Mouse (Mus musculus): ENCODE measurements at regions not wholly inside any gene's neighbourhood (a gene's known extent, or its start where the extent isn't known, plus 50 kb on each side); places are given as distances from the start of the nearest gene placed in this dataset.

DNA sequence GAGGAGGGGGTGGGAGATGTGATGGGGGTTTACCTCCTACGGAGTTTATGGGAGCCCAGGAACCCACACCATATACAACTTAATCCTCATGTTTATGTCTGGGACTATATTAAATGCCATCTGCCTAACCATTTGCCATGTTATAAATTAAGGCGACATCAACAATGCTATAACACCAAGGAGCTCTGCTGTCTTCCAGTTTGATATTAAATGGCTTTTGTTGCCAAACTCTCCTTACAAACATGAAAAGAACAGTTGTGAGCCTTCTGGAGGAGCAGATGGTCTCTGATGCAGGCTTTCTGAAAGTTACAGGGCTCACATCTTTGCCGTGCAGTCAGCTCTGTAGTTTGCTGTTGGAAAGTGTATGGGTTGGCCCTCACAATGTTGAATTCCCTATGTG, 470.3 kb upstream of the Sall1 start:
- H3K9me3 ChIP-seq (replicated peaks; ENCODE audit: low read length): no peaks in the 10 kb centered on the region
- DNase-seq (ENCODE audit: low spot score) (no peak), ATAC-seq (replicated peaks; ENCODE audit: low FRiP score, low read depth) (no peak)

DNA sequence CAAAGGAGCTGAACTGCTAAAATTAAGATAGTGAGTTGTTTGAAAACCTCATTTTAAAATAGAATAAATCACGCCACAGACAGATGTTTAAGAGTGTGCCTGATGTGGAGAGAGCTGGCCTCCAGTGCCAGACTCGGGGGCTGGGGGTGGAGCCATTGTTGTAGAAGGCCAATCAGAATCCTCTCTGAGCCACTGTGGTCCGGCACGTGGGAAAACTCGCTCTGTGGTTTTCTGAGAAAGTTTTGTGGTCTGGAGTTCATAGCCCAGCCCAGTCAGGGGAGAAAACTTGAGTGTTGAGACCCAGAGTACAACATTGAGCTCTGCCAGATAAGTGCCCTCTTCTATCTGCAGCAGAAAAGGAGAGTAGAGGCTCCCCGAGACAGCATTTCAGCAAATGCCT, 463.7 kb upstream of the Sall1 start:
- DNase-seq (ENCODE audit: low spot score) (no peak), ATAC-seq (replicated peaks; ENCODE audit: low FRiP score, low read depth) (no peak)
- Histone ChIP-seq H3K4me3 (replicated peaks; ENCODE audit: low read depth, low read length) (no peak overlapping the region), H3K9me3 (replicated peaks; ENCODE audit: low read length) (no peaks in the 10 kb centered on the region), H3K4me2 (ENCODE audit: low read length) (no peak overlapping the region), H3K4me1 (replicated peaks; ENCODE audit: insufficient read depth, low read length) (no peaks in the 10 kb centered on the region), H3K9ac (ENCODE audit: low read depth, low read length) (no peak overlapping the region), H3K27ac (no peak overlapping the region), H3K36me3 (ENCODE audit: insufficient read depth, low read length) (no peaks in the 10 kb centered on the region), H3K27me3 (ENCODE audit: insufficient read depth, low read length) (no peaks in the 10 kb centered on the region)
- WGBS: 61% methylated on average over 6 of the region's 6 CpGs
- no peak for TF ChIP-seq CTCF (IDR thresholded peaks at IDR 0.05; ENCODE audit: low read depth)

More for the DNA sequence above, 470.3 kb upstream of the Sall1 start:
- H3K27ac ChIP-seq: no peak overlapping the region
- H3K9ac ChIP-seq (ENCODE audit: low read depth, low read length): no peak overlapping the region
- no peak for TF ChIP-seq CTCF (IDR thresholded peaks at IDR 0.05; ENCODE audit: low read depth)
- H3K36me3 ChIP-seq (ENCODE audit: insufficient read depth, low read length): no peaks in the 10 kb centered on the region
- 71% methylated on average over 3 of the region's 3 CpGs for WGBS
- no peaks in the 10 kb centered on the region for H3K4me1 ChIP-seq (replicated peaks; ENCODE audit: insufficient read depth, low read length)
- no peak overlapping the region for H3K4me2 ChIP-seq (ENCODE audit: low read length)
- H3K4me3 ChIP-seq (replicated peaks; ENCODE audit: low read depth, low read length): no peak overlapping the region
- no peaks in the 10 kb centered on the region for H3K27me3 ChIP-seq (ENCODE audit: insufficient read depth, low read length)

DNA sequence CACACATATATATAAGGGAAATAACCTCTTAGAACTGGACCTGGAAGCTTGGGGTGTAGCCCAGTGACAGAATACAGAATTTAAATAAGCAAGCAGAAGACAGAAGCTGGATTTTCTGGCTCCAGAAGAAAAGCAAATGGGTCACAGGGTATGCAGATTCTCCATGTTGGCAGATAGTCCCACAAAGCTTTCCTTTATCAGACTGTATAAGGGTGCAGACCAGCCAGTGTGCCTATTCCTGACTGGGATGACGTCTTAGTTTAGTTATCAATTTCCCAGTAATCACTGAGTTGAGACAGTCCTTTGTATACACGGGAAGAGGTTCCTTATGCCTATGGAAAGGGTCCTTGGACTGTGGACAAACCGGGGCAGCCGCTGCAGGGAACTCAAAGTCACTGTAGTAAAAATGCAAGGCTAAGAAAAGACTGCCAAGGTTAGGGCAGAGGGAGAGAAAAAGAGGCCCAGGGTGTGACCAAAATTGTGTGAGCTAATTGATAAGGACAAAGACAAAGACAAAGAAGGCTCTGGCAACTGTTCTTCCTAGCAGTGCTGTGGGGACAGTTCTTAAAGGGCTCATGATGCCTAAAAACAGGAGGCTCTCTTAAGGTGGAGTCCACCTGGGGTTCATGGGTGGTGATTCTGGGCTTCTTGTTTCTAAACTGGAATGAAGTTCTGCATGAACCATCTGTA, 459.7 kb upstream of the Sall1 start:
- ATAC-seq (replicated peaks; ENCODE audit: low FRiP score, low read depth) (no peak), DNase-seq (ENCODE audit: low spot score) (no peak)
- Histone ChIP-seq H3K27me3 (ENCODE audit: insufficient read depth, low read length) (no peaks in the 10 kb centered on the region), H3K9ac (ENCODE audit: low read depth, low read length) (no peak overlapping the region), H3K4me2 (ENCODE audit: low read length) (no peak overlapping the region), H3K4me1 (replicated peaks; ENCODE audit: insufficient read depth, low read length) (no peaks in the 10 kb centered on the region), H3K27ac (no peak overlapping the region), H3K9me3 (replicated peaks; ENCODE audit: low read length) (no peaks in the 10 kb centered on the region), H3K4me3 (replicated peaks; ENCODE audit: low read depth, low read length) (no peak overlapping the region), H3K36me3 (ENCODE audit: insufficient read depth, low read length) (no peaks in the 10 kb centered on the region)
- WGBS: 77% methylated on average over 4 of the region's 4 CpGs
- TF ChIP-seq CTCF (IDR thresholded peaks at IDR 0.05; ENCODE audit: low read depth): no peak

DNA sequence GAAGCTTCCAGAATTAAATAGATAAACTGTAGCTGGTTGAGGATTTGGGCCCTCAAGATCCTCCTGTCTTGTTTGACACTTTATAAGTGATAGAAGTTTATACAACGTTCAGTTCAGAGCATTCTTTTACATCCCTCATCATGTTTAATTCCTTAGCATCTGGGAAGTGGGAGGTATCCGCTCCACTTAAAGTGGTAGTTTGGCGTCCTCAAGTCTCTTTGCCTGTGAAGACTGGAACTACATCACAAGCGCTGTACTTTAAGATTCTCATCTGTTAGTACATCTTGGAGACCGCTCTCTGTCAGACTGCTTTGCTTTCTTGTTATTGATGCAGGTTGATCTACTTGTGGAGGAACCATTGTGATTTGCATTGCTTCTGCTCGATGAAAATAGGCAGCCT, 459.1 kb upstream of the Sall1 start:
- Histone ChIP-seq H3K9ac (ENCODE audit: low read depth, low read length) (no peak overlapping the region), H3K4me3 (replicated peaks; ENCODE audit: low read depth, low read length) (no peak overlapping the region), H3K4me1 (replicated peaks; ENCODE audit: insufficient read depth, low read length) (no peaks in the 10 kb centered on the region), H3K27me3 (ENCODE audit: insufficient read depth, low read length) (no peaks in the 10 kb centered on the region), H3K9me3 (replicated peaks; ENCODE audit: low read length) (no peaks in the 10 kb centered on the region), H3K27ac (no peak overlapping the region), H3K4me2 (ENCODE audit: low read length) (no peak overlapping the region), H3K36me3 (ENCODE audit: insufficient read depth, low read length) (no peaks in the 10 kb centered on the region)
- 85% methylated on average over 6 of the region's 6 CpGs for WGBS
- ATAC-seq (replicated peaks; ENCODE audit: low FRiP score, low read depth) (no peak), DNase-seq (ENCODE audit: low spot score) (no peak)
- no peak for TF ChIP-seq CTCF (IDR thresholded peaks at IDR 0.05; ENCODE audit: low read depth)

DNA sequence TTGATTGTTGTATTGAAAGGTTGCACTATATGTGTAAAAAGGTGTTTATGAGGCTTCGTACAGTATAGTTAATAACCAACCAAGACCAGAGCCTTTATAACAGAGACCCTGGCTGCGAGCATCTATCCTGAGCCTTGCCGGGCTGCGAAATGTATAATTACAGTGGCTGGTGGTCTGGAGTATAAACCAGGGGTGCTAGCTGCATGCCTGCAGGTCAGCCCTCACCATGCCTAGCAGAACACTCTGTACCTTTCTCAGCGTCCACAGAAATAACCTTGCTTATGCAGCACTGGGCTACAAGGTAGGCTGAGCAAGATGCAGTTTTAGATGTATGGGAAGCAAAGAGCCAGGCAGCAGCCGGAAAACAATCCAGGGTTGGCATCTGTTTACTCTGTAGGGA, 457.8 kb upstream of the Sall1 start:
- Histone ChIP-seq H3K9ac (ENCODE audit: low read depth, low read length) (no peak overlapping the region), H3K9me3 (replicated peaks; ENCODE audit: low read length) (no peaks in the 10 kb centered on the region), H3K27me3 (ENCODE audit: insufficient read depth, low read length) (no peaks in the 10 kb centered on the region), H3K4me1 (replicated peaks; ENCODE audit: insufficient read depth, low read length) (no peaks in the 10 kb centered on the region), H3K4me3 (replicated peaks; ENCODE audit: low read depth, low read length) (no peak overlapping the region), H3K27ac (no peak overlapping the region), H3K4me2 (ENCODE audit: low read length) (no peak overlapping the region), H3K36me3 (ENCODE audit: insufficient read depth, low read length) (no peaks in the 10 kb centered on the region)
- WGBS: 77% methylated on average over 6 of the region's 6 CpGs
- TF ChIP-seq CTCF (IDR thresholded peaks at IDR 0.05; ENCODE audit: low read depth): no peak
- DNase-seq (ENCODE audit: low spot score) (no peak), ATAC-seq (replicated peaks; ENCODE audit: low FRiP score, low read depth) (no peak)

DNA sequence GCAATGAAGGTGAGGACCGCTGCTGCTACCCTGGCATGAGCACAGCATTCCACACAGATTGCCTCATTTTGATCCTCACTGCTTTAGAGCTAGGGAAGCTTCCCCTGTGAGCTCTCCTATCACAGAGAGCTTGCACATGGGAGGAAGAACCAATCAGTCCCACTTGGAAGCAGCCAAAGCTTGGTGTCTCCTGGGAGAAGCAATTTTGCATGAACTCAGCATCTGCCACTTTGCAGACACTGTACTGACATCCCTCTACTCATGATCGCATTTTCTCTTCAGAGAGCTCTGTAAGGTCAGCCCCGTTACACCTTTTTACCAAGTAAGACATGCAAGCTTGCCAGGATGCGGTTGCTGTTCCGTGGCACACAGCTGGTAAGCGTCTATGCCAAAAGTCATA, 455.9 kb upstream of the Sall1 start:
- no peaks in the 10 kb centered on the region for H3K36me3 ChIP-seq (ENCODE audit: insufficient read depth, low read length)
- H3K9ac ChIP-seq (ENCODE audit: low read depth, low read length): no peak overlapping the region
- no peak for DNase-seq (ENCODE audit: low spot score)
- H3K27me3 ChIP-seq (ENCODE audit: insufficient read depth, low read length): no peaks in the 10 kb centered on the region
- H3K4me2 ChIP-seq (ENCODE audit: low read length): no peak overlapping the region
- no peaks in the 10 kb centered on the region for H3K4me1 ChIP-seq (replicated peaks; ENCODE audit: insufficient read depth, low read length)
- ATAC-seq (replicated peaks; ENCODE audit: low FRiP score, low read depth): no peak
- TF ChIP-seq CTCF (IDR thresholded peaks at IDR 0.05; ENCODE audit: low read depth): no peak
- no peak overlapping the region for H3K27ac ChIP-seq
- H3K4me3 ChIP-seq (replicated peaks; ENCODE audit: low read depth, low read length): no peak overlapping the region
- WGBS: 81% methylated on average over 6 of the region's 6 CpGs
- no peaks in the 10 kb centered on the region for H3K9me3 ChIP-seq (replicated peaks; ENCODE audit: low read length)

Measured in kidney, postnatal 0 days (tissue).